Mouse (Mus musculus) cerebellum, adult 18-20 months (tissue): ENCODE measurements around the gene Nrxn2.
A peak's percentile ranks its signal among the peaks of the same experiment; 100 is the strongest.

ENCODE experiments used
- DNase-seq, 2 experiments: peaks; one replicate each; pipeline ENCODE4 v3.0.0; 2021

Nrxn2 gene

GRCm38 (mm10) chr19:6452672-6453310 is 34.3 kb downstream of the Nrxn2 start:
- DNase-seq = peak in 1 of 2 experiments; percentile 39

DNA sequence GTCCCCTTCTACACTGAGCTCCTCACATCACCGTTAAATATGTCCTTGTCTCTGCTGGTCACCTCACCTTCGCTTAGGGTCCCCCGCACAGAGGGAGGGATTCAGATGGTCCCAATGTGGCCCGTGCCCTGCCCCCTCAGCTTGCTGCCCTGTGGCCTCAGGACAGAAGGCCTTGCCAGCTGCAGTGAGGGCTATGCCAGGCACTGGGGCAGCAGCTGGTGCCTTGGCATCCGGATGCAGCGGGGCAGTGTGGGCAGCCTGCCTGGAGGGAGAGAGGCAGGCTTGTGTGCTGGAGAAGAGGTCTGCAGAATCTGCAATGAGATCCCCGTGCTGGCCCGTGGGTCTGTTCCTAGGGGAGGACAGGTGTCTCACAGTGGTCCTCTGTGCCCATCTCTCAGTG is 34.8 kb downstream of the Nrxn2 start:
- DNase-seq = peak; percentile 73 to 77

DNA sequence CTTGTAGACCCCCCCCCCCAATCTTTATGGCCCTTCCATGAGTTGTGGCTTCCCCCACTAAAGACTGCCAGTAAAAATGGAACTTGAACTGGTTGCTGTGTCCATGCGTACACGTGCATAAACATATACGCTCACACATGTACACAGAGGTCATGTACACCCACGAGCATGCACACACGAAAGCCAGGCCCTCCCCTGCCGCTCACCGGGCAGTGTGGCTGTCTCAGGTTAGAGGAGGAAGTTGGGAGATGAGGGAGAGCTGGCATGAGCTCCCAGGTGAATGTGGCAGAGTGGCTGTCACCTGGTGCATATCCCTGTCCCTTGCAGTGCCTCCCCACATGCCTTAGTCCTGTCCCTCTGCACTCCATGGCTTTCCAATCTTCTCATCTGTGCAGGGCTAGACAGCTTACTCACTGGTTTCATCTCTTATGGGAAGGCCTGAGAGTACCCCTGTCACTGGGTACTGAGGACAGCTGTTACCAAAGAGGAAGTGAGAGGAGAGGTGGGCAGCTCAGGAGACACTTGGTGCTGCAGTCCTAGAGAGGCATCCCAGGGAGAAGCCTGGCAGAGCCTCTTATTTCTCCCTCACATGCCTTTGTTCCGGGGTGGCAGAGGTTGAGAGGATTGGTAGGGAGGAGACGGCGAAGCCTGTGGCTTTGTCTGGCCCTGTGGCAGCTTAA is 35.6 kb downstream of the Nrxn2 start:
- DNase-seq = no peak

GRCm38 (mm10) chr19:6459504-6459903 is 41.0 kb downstream of the Nrxn2 start:
- no peak for DNase-seq

DNA sequence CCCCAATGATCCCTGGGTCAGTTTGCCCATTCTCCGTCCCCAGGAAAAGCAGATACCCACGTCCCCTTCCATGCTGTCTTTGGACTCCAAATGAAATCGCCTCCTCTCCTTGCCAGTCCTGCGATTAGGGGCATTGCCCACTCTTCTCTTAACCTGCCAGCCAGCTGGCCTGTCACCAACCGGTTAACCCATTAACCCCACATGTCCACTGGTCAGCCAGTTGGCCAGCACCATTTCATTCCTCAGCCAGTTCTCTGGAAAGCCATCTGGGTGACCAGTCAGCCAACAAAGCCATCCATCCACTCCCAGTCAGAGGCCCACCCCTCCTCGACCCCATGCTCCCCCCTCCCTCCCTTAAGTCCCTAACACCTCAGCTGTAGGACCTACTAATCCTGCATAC is 44.3 kb downstream of the Nrxn2 start:
- peak in 1 of 2 experiments; percentile 30 for DNase-seq

- DNase-seq = peak; percentile 53 to 73
Measured at GRCm38 (mm10) chr19:6464306-6465071, 46.0 kb downstream of the Nrxn2 start.

- peak in 1 of 2 experiments; percentile 28 for DNase-seq
Measured at GRCm38 (mm10) chr19:6465090-6465489, 46.6 kb downstream of the Nrxn2 start.

GRCm38 (mm10) chr19:6466945-6467344 is 48.4 kb downstream of the Nrxn2 start:
- DNase-seq = no peak

DNA sequence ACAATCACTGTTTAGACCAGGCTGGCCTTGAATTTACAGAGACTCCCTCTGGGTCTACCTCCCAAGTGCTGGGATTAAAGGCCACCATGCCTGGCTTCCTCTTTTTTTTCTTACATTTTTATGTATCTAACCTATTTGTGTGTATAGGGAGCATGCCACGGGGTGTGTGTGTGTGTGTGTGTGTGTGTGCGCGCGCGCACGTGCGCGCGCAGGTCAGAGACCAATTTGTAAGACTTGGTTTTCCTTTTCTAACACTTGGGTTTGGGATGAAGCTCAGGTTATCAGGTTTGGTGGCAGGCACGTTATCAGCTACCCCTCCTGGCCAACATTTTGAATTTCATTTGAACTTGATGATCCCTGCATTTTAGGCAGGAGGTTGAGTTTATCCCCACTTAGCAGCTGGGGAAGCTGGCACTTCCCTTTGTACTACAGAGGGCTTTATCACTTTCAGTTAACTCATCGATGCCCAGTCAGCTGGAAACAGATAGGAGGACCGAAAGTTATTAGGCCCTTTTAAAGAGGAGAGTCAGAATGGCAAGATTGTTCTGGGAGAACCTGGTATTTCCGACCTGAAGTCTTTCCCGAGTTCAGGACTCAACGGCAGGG is 48.9 kb downstream of the Nrxn2 start:
- DNase-seq = no peak

DNA sequence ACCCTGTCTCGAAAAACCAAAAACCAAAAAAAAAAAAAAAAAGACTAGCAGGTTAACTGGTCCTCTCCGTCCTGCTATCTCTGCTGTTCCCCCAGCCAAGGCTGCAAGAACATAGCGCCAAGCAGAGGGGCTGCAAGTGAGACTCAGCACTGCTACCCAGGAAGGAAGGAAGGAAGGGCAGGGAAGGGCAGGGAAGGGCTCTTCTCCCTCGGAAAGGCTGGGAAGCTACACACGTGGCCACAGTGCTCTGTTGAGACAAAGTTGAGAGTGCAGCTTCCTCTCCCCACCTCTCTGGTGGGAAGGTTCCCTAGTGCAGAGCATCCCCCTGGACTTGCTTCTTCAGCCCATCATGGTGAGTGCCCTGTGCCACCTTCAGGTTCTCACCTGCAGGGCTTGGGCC is 53.1 kb downstream of the Nrxn2 start:
- DNase-seq = no peak

- DNase-seq = no peak
Measured at GRCm38 (mm10) chr19:6472821-6473220, 54.3 kb downstream of the Nrxn2 start.

DNA sequence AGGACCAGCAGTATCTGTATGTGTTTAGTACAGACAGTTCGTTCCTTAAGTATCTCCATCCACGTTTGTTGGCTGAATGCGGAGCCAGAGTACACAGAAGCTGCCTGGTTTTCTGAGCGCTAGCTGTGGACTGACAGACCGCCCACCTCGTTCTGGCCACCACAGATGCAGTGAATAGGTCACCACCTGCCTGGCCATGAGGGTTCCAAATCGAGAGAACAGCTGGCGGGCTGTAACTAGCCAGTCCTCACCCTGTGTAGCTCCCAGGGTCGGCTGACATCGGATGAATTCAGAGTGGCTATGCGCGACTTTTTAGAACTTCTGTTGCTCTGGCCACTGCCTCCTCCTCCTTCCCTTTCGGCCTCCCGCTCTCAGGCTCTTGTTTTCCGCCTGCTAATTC is 56.2 kb downstream of the Nrxn2 start:
- no peak for DNase-seq

GRCm38 (mm10) chr19:6475129-6475528 is 56.6 kb downstream of the Nrxn2 start:
- no peak for DNase-seq

DNA sequence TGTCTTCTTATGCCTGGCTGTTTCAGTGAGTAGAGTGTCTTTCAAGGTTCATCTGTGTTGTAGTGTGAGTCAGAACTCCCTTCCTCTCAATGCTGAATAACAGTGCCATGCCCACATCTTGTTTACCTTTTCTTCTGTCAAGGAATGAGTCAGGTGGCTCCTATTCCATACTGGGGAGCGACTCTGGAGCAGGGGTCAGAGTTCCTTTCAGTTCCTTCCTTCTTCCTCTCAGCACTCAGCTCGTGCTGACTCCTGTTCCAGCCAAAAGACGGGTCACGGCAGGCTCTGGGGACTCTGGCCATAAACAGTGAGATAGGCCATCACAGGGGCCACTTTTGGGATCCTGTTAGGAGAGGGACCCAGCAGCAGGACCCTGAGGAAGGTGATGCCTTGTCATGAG is 58.5 kb downstream of the Nrxn2 start:
- DNase-seq = no peak

DNA sequence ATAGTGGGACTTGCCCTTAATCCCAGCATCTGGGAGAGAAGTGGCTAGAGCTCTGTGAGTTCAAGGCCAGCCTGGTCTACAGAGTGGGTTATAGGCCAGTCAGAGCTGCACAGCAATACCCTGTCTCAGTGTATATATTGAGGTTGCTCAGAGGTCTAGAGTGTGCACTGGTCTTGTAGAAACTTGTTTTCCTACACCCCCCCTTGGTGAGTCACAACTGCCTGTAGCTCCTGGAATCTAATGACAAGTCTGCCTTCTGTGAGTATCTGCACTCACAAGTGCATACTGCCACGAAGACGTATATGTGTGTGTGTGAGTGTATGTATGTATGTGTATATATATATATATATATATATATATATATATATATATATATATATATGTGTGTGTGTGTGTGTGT is 60.0 kb downstream of the Nrxn2 start:
- DNase-seq = no peak

GRCm38 (mm10) chr19:6482886-6483285 is 64.4 kb downstream of the Nrxn2 start:
- DNase-seq = peak; percentile 53 to 64

- DNase-seq = no peak
Measured at GRCm38 (mm10) chr19:6485059-6485630, 66.6 kb downstream of the Nrxn2 start.

DNA sequence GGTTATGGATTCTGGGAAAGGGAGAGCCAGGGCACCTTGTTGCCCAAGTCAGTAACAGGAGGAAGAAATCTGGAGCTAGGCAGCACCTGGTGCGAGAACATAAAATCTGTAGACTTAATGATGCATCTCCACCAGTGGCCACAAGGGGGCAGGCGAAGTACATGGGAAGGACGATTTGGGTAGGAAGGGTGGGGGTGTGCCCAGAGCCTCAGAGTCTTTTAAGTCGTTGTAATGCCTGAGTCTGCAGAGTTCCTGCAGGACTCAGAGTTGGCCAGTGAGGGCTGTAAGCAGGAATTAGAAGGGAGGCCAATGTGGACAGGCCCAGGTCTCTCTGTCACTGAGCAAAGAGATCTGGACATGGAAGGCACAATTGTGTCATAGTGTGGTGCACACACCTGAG is 70.5 kb downstream of the Nrxn2 start:
- peak; percentile 88 to 92 for DNase-seq

- DNase-seq = no peak
Measured at GRCm38 (mm10) chr19:6491538-6491937, 73.0 kb downstream of the Nrxn2 start.

GRCm38 (mm10) chr19:6492124-6492523 is 73.6 kb downstream of the Nrxn2 start:
- peak; percentile 87 to 89 for DNase-seq

DNA sequence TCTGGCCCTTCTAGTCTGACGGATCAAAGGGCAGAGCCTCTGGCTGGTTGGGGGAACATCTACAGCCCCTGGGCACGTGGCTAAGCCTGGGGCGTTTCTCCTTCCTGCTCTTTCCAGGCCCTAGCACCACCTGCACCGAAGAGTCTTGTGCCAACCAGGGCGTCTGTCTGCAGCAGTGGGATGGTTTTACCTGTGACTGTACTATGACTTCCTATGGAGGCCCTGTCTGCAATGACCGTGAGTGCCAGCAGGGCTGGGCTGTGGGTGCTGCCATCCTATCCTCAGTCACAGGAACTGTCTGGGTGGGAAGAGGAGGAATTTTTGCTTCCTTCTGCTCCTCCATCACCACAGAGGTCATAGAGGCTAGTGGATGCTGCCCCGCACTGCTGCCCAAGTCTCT is 74.7 kb downstream of the Nrxn2 start:
- no peak for DNase-seq

- DNase-seq = no peak
Measured at GRCm38 (mm10) chr19:6494032-6494431, 75.5 kb downstream of the Nrxn2 start.

DNA sequence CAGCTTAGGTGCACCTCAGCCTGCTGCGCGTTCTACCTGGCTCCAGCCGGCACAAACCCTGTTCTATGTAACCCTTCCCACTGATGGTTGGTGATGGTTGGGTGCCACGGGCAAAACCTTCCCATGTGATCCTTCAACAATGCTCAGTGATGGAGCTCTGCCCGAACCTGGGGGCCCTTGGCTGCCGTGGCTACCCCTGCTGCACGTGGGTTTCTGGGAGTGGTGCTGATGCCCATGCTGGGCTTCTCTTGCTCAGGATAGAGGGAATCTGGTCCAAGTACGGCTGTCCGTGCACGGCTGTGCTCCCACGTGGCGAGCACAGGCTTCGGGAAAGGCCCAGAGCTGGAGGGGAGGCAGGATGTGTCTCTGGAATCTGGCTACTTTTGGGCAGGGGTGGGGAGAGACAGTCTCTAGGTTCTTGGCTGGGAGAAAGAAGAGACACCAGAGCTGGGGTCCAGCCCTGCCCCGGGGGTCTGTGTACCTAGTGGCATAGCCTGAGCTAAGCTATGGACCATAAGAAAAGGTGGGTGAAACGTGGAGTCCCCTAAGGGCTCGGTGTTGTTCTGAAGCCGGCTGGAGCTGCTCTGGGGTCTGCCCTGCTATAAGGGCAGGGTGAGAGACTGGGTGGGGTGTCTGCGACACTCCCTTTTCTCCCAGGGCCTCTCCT is 76.1 kb downstream of the Nrxn2 start:
- DNase-seq = no peak
